Mouse (Mus musculus): ENCODE measurements at regions not wholly inside any gene's neighbourhood (a gene's known extent, or its start where the extent isn't known, plus 50 kb on each side); places are given as distances from the start of the nearest gene placed in this dataset.

GRCm38 (mm10) chr6:58752496-58752895, 78.8 kb upstream of the Herc3 start:
- no peak for DNase-seq (ENCODE audit: low read depth in 2 of 2, low spot score in 2 of 2)

GRCm38 (mm10) chr6:58756309-58757015, 74.8 kb upstream of the Herc3 start:
- no peak for DNase-seq (ENCODE audit: low read depth in 2 of 2, low spot score in 2 of 2)

- DNase-seq (ENCODE audit: low read depth in 2 of 2, low spot score in 2 of 2) = no peak
Measured at GRCm38 (mm10) chr6:58757339-58757738, 73.9 kb upstream of the Herc3 start.

- peak; percentile 34 to 56 for DNase-seq (ENCODE audit: low read depth in 2 of 2, low spot score in 2 of 2)
Measured at GRCm38 (mm10) chr6:58770654-58771218, 60.5 kb upstream of the Herc3 start.

- DNase-seq (ENCODE audit: low read depth in 2 of 2, low spot score in 2 of 2) = no peak
Measured at GRCm38 (mm10) chr6:58772014-58772413, 59.3 kb upstream of the Herc3 start.
